Mouse (Mus musculus) MEL (cell line): ENCODE measurements around the gene Col25a1. TPM values are rescaled to one million over a fixed set of nuclear protein-coding genes. Genes with fewer than 3 reads are reported as not detected.

Experiments
- DNase-seq: peaks from one replicate; pipeline ENCODE4 v3.0.0; 2011; ENCODE audit warnings: low read depth, low spot score
- H3K27ac ChIP-seq: 2 replicates; pipeline ENCODE4 v1.5.1; 2012; ENCODE audit warnings: low read depth, mild to moderate bottlenecking, control low read depth, low read length, moderate library complexity; ENCODE audit not compliant: control insufficient read depth
- H3K27me3 ChIP-seq, 2 experiments: fragments of 150-350 bp in 1 of 2; sonication (generic) in 1 of 2; 2 replicates each; pipeline ENCODE4 v1.6.1; 2012; ENCODE audit warnings: low read length in 2 of 2, mild to moderate bottlenecking in 2 of 2, improper control_type of control experiment in 1 of 2, moderate library complexity in 1 of 2; ENCODE audit not compliant: insufficient read depth in 2 of 2, control insufficient read depth in 1 of 2
- H3K36me3 ChIP-seq, 2 experiments: 2 replicates each; pipeline ENCODE4 v1.6.1; 2012 to 2014; ENCODE audit warnings: low read length in 2 of 2, improper control_type of control experiment in 1 of 2, inconsistent platforms in 1 of 2, mild to moderate bottlenecking in 1 of 2; ENCODE audit not compliant: insufficient read depth in 2 of 2, control insufficient read depth in 1 of 2
- H3K4me1 ChIP-seq, 2 experiments: fragments of 150-350 bp in 1 of 2; sonication (generic) in 1 of 2; 2 replicates each; pipeline ENCODE4 v1.6.1; 2012; ENCODE audit warnings: low read length in 2 of 2, improper control_type of control experiment in 1 of 2, mild to moderate bottlenecking in 1 of 2; ENCODE audit not compliant: insufficient read depth in 2 of 2, control insufficient read depth in 1 of 2
- H3K4me3 ChIP-seq, 2 experiments: fragments of 150-350 bp in 1 of 2; sonication (generic) in 1 of 2; 2 replicates each; pipeline ENCODE4 v1.5.1; 2012; ENCODE audit warnings: low read depth in 2 of 2, low read length in 2 of 2, mild to moderate bottlenecking in 2 of 2, moderate library complexity in 2 of 2, control low read depth in 1 of 2, improper control_type of control experiment in 1 of 2; ENCODE audit not compliant: control insufficient read depth in 1 of 2, insufficient read depth in 1 of 2
- H3K79me2 ChIP-seq: 2 replicates; pipeline ENCODE4 v1.6.1; 2012; ENCODE audit warnings: mild to moderate bottlenecking, low read length, moderate library complexity; ENCODE audit not compliant: control insufficient read depth, poor library complexity, insufficient read depth
- H3K9ac ChIP-seq: 2 replicates; pipeline ENCODE4 v1.6.1; 2012; ENCODE audit warnings: low read depth, mild to moderate bottlenecking, control low read depth, low read length, moderate library complexity; ENCODE audit not compliant: control insufficient read depth, poor library complexity, severe bottlenecking
- H3K9me3 ChIP-seq: fragments of 150-350 bp; sonication (generic); replicated peaks from 2 replicates; pipeline ENCODE4 v1.6.1; 2012; ENCODE audit warnings: mild to moderate bottlenecking, low read length, improper control_type of control experiment, moderate library complexity; ENCODE audit not compliant: insufficient read depth
- BHLHE40 ChIP-seq: IDR thresholded peaks from 2 replicates; pipeline ENCODE4 v1.6.1; 2012; ENCODE audit warnings: low read depth, mild to moderate bottlenecking, inconsistent platforms, low read length, improper control_type of control experiment, borderline replicate concordance
- CTCF ChIP-seq, 3 experiments: IDR thresholded peaks in 2 of 3; conservative IDR thresholded peaks in 1 of 3; 2 replicates each; pipeline ENCODE4 v1.5.1; 2011 to 2012; ENCODE audit warnings: low read length in 3 of 3, low read depth in 2 of 3, mild to moderate bottlenecking in 2 of 3, improper control_type of control experiment in 1 of 3, inconsistent platforms in 1 of 3, mixed read lengths in 1 of 3, moderate library complexity in 1 of 3; ENCODE audit not compliant: control insufficient read depth in 1 of 3, insufficient read depth in 1 of 3, poor library complexity in 1 of 3, severe bottlenecking in 1 of 3
- GATA1 ChIP-seq: IDR thresholded peaks from 2 replicates; pipeline ENCODE4 v1.6.1; 2011; ENCODE audit warnings: low read depth, low read length, improper control_type of control experiment
- HCFC1 ChIP-seq: IDR thresholded peaks from 2 replicates; pipeline ENCODE4 v1.6.1; 2012; ENCODE audit warnings: low read depth, mild to moderate bottlenecking, inconsistent platforms, low read length, improper control_type of control experiment, moderate library complexity
- JUND ChIP-seq: IDR thresholded peaks from 2 replicates; pipeline ENCODE4 v1.6.1; 2011; ENCODE audit warnings: low read depth, mild to moderate bottlenecking, improper control_type of control experiment, low read length
- MAFK ChIP-seq: IDR thresholded peaks from 2 replicates; pipeline ENCODE4 v1.6.1; 2011; ENCODE audit warnings: low read depth, mild to moderate bottlenecking, low read length, improper control_type of control experiment, borderline replicate concordance
- MAZ ChIP-seq: IDR thresholded peaks from 2 replicates; pipeline ENCODE4 v1.6.1; 2012; ENCODE audit warnings: low read depth, mild to moderate bottlenecking, inconsistent platforms, low read length, improper control_type of control experiment
- MEF2A ChIP-seq: IDR thresholded peaks from 2 replicates; pipeline ENCODE4 v1.6.1; 2014; ENCODE audit warnings: low read depth, mild to moderate bottlenecking, inconsistent platforms, low read length, improper control_type of control experiment; ENCODE audit not compliant: poor library complexity, insufficient replicate concordance, severe bottlenecking; ENCODE audit errors: extremely low read depth
- MYB ChIP-seq: IDR thresholded peaks from 2 replicates; pipeline ENCODE4 v1.6.1; 2011; ENCODE audit warnings: mild to moderate bottlenecking, low read depth, low read length, improper control_type of control experiment
- MYC ChIP-seq: IDR thresholded peaks from 2 replicates; pipeline ENCODE4 v1.6.1; 2011; ENCODE audit warnings: low read depth, mild to moderate bottlenecking, low read length, improper control_type of control experiment, moderate library complexity
- NELFE ChIP-seq: IDR thresholded peaks from 2 replicates; pipeline ENCODE4 v1.6.1; 2011; ENCODE audit warnings: low read depth, low read length, improper control_type of control experiment
- SIN3A ChIP-seq: IDR thresholded peaks from 2 replicates; pipeline ENCODE4 v1.6.1; 2012; ENCODE audit warnings: low read length, improper control_type of control experiment, inconsistent platforms
- TAL1 ChIP-seq: IDR thresholded peaks from 2 replicates; pipeline ENCODE4 v1.6.1; 2012; ENCODE audit warnings: mild to moderate bottlenecking, inconsistent platforms, low read length, moderate library complexity, mixed read lengths
- TBP ChIP-seq: IDR thresholded peaks from 2 replicates; pipeline ENCODE4 v1.8.0; 2011; ENCODE audit warnings: low read depth, low read length, improper control_type of control experiment
- UBTF ChIP-seq: IDR thresholded peaks from 2 replicates; pipeline ENCODE4 v1.6.1; 2012; ENCODE audit warnings: low read depth, mild to moderate bottlenecking, inconsistent platforms, low read length, improper control_type of control experiment, moderate library complexity, borderline replicate concordance; ENCODE audit not compliant: insufficient read depth
- USF1 ChIP-seq: IDR thresholded peaks from 2 replicates; pipeline ENCODE4 v1.6.1; 2014; ENCODE audit warnings: low read depth, mild to moderate bottlenecking, inconsistent platforms, low read length, improper control_type of control experiment, moderate library complexity
- USF2 ChIP-seq, 2 experiments: IDR thresholded peaks; 2 replicates each; pipeline ENCODE4 v1.6.1; 2011 to 2012; ENCODE audit warnings: improper control_type of control experiment in 2 of 2, low read length in 2 of 2, borderline replicate concordance in 1 of 2, inconsistent platforms in 1 of 2, low read depth in 1 of 2, mild to moderate bottlenecking in 1 of 2; ENCODE audit not compliant: insufficient read depth in 1 of 2
- ZC3H11A ChIP-seq: IDR thresholded peaks from 2 replicates; pipeline ENCODE4 v1.6.1; 2012; ENCODE audit warnings: low read depth, mild to moderate bottlenecking, inconsistent platforms, low read length, improper control_type of control experiment
- ZNF384 ChIP-seq: IDR thresholded peaks from 2 replicates; pipeline ENCODE4 v1.6.1; 2012; ENCODE audit warnings: low read depth, mild to moderate bottlenecking, inconsistent platforms, low read length, improper control_type of control experiment
- polyA plus RNA-seq, 2 experiments: library from polyadenylated mRNA; stranded (reverse) in 1 of 2; unstranded in 1 of 2; fragments of >175 nt in 1 of 2; fragments of >200 nt in 1 of 2; gene quantifications; 2 replicates each; pipeline versions ENCODE4 v1.2.1 to v1.2.4; 2012; ENCODE audit warnings: low replicate concordance in 2 of 2, low read depth in 1 of 2; ENCODE audit not compliant: insufficient read length in 2 of 2, insufficient read depth in 1 of 2, missing spikeins in 1 of 2
- total RNA-seq: library from RNA; depleted of rRNA; stranded (reverse); fragments of 300-350 nt; gene quantifications from 2 replicates; pipeline ENCODE4 v1.2.3, GENCODE M21; 2012

Gene Col25a1
- total and polyA plus RNA-seq, 3 experiments = not detected

DNA sequence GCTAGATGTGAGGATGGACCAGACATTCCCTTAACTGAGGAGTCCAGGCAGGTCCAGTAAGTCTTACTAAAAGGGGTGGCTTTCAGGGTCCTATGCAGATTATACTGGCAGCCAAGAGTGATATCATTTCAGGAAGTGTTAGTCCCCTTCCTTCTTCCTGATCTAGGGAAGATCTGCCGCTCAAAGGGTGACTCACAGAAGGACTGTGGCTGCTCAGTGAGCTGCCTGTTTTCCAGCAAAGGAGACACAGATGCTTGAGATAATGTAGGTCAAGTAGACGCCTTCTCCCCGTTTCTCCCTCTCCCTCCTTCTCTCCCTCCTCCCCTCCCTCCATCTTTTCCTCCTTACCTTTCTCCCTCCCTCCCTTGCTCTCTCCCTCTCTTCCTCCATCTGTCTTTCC is 6.3 kb downstream of the Col25a1 start:
- Histone ChIP-seq H3K27ac (no peak overlapping the region), H3K9me3 (no peaks in the 10 kb centered on the region)
- no peak for TF ChIP-seq TAL1
- TF ChIP-seq BHLHE40 = no peak
- TF ChIP-seq USF2 (IDR thresholded peaks at IDR 0.05; ENCODE audit: borderline replicate concordance in 1 of 2, insufficient read depth in 1 of 2, low read depth in 1 of 2, low read length in 2 of 2) = no peak
- no peak for TF ChIP-seq JUND

DNA sequence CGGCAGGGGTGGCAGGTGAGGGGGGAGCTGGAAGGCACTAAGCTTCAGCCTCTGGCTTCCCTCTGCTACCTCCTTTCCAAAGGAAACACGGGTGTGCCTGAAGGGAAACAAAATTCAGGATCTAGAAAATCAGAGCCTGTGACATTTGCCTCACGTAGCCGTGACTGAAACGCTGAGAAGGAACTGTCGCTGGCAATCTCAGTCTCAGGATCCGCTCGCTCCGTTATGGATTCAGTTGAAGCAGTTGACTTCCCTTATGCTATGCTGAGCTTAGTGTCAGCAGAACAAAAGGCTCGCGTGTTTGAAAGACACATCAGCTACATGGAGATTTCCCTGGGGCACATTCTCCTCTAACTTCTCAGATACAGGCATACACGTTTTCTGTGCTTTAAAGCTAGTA is 14.6 kb downstream of the Col25a1 start:
- DNase-seq = no peak
- Histone ChIP-seq H3K4me1 (no peaks in the 10 kb centered on the region), H3K4me3 (no peak overlapping the region), H3K36me3 (no peaks in the 10 kb centered on the region), H3K9me3 (no peaks in the 10 kb centered on the region), H3K27ac (no peak overlapping the region), H3K27me3 (no peaks in the 10 kb centered on the region), H3K9ac (no peak overlapping the region), H3K79me2 (no peaks in the 10 kb centered on the region)
- TF ChIP-seq GATA1 = no peak
- TF ChIP-seq NELFE = no peak
- no peak for TF ChIP-seq JUND
- no peak for TF ChIP-seq CTCF (IDR thresholded peaks at IDR 0.05 in 2 of 3, conservative IDR thresholded peaks at IDR 0.05 in 1 of 3; ENCODE audit: control insufficient read depth in 1 of 3, insufficient read depth in 1 of 3, low read depth in 2 of 3, low read length in 3 of 3, poor library complexity in 1 of 3, severe bottlenecking in 1 of 3)

More for the DNA sequence above, 6.3 kb downstream of the Col25a1 start:
- no peaks in the 10 kb centered on the region for H3K36me3 ChIP-seq
- H3K9ac ChIP-seq = no peak overlapping the region
- no peaks in the 10 kb centered on the region for H3K79me2 ChIP-seq
- DNase-seq = no peak
- no peaks in the 10 kb centered on the region for H3K4me1 ChIP-seq
- H3K4me3 ChIP-seq = no peak overlapping the region
- H3K27me3 ChIP-seq = no peaks in the 10 kb centered on the region

DNA sequence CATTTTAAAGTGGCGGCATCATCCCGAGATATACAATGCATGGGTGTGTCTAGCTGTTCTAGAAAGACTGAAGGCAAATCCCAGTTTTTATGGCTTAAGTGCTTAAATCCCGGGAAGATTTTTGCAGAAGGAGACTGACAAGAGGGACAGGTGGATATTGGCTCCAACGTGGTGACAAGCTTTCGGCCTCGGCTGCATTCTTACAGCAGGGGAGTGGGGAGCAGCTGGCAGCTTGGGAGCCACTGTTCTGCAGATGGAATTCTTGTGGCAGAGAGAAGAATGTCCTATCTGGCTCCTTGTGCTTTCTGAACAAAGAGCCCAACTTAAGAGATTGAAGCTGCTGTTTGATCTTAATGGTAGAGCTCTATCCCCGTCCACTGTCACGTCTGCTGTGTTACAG is 16.5 kb downstream of the Col25a1 start:
- H3K27ac ChIP-seq = no peak overlapping the region
- no peak overlapping the region for H3K9ac ChIP-seq
- no peaks in the 10 kb centered on the region for H3K9me3 ChIP-seq
- H3K27me3 ChIP-seq = no peaks in the 10 kb centered on the region
- H3K4me1 ChIP-seq = no peaks in the 10 kb centered on the region
- no peak for TF ChIP-seq ZC3H11A
- TF ChIP-seq MAFK = no peak
- TF ChIP-seq MAZ = no peak
- TF ChIP-seq HCFC1 = no peak
- TF ChIP-seq MEF2A = no peak
- no peak for TF ChIP-seq ZNF384
- TF ChIP-seq MYB = no peak
- TF ChIP-seq MYC = no peak
- no peak for TF ChIP-seq USF1
- TF ChIP-seq SIN3A = no peak
- no peak for TF ChIP-seq UBTF
- TF ChIP-seq TBP = no peak
- TF ChIP-seq, all 39 proteins: peak for 0
- Histone ChIP-seq H3K79me2 (no peaks in the 10 kb centered on the region), H3K4me3 (no peak overlapping the region), H3K36me3 (no peaks in the 10 kb centered on the region)
- no peak for DNase-seq
